Mouse (Mus musculus) kidney, postnatal 36 days (tissue): ENCODE data around the gene Slc6a9.

Experiments
- DNase-seq, 2 experiments: peaks; one replicate each; pipeline ENCODE4 v3.0.0; 2021 to 2022; ENCODE audit warnings: mixed read lengths in 2 of 2

The Slc6a9 gene

DNA sequence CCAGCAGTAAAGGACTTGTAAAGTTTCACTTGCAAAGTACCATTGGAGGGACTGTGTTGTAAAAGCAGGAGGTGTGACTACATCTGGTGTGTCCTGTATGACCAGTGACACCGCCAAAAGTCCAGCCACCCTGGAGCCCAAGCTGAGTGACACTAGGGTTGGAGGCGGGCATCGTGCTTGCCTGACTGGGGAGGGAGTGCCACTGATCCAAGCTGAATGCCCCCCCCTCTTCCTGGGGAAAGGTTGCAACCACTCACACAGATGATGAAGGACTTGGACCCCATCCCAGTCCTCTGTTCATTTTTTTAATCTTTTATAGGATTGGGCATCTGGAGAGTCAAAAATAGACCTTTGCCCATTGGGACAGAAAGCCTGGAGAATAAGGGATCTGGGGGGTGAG, 7.3 kb downstream of the Slc6a9 start:
- DNase-seq = peak; percentile 39 to 68

- no peak for DNase-seq
Measured at GRCm38 (mm10) chr4:117843101-117843500, 8.8 kb downstream of the Slc6a9 start.

DNA sequence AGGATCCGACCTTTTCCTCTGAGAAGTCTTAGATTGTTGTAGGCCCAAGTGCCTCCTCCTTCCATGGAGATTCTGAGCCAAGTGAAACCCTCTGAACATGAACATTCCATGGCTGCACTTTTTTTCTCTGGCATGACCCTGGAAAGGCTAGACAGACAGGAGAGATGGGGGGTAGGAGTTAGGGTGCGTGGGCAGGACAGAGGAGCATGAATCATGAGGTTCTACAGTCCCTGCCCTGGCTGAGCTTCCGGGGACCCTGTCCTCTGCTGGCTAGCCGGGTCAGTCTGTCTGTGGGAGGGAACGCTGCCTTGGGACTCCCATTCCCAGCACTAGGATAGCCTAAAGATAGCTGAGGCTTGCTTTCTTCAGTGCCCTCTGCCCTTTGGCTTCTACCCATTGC, 10.2 kb downstream of the Slc6a9 start:
- DNase-seq = no peak

GRCm38 (mm10) chr4:117845316-117845715, 11.0 kb downstream of the Slc6a9 start:
- peak in 1 of 2 experiments; percentile 41 for DNase-seq

- DNase-seq = no peak
Measured at GRCm38 (mm10) chr4:117846261-117846660, 12.0 kb downstream of the Slc6a9 start.

DNA sequence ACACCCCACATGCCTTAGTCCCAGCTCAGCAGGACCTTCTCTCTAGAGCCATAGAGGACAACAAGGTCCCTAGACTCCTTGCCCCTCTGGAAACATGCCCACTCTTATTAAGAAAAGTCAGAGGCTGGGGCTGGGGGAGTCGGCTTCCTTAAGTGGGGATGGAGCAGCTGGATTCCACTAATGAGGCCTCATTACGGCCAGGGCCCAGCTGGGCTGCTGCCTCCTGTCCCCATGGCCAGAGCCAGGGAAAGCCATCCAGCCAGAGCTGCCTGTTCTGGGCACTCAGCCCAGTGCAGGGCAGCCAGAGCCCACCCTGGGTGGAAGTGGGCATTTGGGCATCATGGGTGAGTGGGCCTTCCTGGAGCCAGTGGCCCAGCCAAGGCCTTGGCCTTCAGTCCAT, 12.7 kb downstream of the Slc6a9 start:
- no peak for DNase-seq

- no peak for DNase-seq
Measured at GRCm38 (mm10) chr4:117849063-117849462, 14.8 kb downstream of the Slc6a9 start.

GRCm38 (mm10) chr4:117849506-117849905, 15.2 kb downstream of the Slc6a9 start:
- DNase-seq = no peak

- no peak for DNase-seq
Measured at GRCm38 (mm10) chr4:117850176-117850575, 15.9 kb downstream of the Slc6a9 start.

DNA sequence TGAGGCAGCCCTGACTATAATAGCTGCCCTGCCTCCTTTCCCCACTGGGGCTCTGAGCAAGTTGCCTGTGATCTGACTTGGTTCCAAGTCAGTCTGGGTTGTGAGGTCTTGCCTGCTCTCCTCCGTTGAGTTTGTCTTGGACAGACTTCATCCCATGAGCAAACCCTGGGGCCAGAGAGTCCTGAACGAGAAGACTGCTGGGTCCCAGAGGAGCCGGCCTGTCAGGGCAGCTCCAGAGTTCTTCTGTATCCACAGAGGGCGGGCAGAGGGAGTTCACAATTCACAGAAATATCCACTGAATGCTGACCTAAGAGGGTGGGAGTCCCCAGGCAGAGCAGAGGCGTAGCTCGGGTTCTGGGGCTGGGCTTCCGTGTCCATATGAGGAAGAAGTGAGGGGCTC, 16.6 kb downstream of the Slc6a9 start:
- DNase-seq = peak in 1 of 2 experiments; percentile 24

GRCm38 (mm10) chr4:117852152-117852868, 18.0 kb downstream of the Slc6a9 start:
- peak in 1 of 2 experiments; percentile 44 for DNase-seq

DNA sequence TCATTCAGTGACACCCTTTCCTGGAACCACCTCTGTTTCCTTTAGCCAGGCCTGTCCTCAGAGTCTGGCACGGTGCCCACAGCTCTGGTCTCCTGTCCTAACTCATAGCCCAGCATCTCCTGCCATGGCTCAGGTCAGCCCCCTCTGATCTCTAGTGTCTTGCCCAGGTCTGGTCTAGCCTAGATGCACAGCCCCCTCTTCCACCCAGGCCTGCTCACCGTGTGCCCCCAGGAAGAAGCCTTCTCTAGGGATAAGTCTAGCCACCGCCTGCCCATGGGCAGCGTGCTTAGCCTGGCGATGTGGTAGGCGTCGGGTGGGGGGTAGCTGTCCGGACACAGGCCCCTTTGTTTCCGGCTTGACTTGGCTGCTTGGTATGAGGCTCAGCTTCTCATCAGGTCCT, 20.8 kb downstream of the Slc6a9 start:
- DNase-seq = peak in 1 of 2 experiments; percentile 44

- DNase-seq = peak; percentile 69 to 91
Measured at GRCm38 (mm10) chr4:117858794-117859193, 24.5 kb downstream of the Slc6a9 start.

- DNase-seq = no peak
Measured at GRCm38 (mm10) chr4:117860570-117860969, 26.3 kb downstream of the Slc6a9 start.

DNA sequence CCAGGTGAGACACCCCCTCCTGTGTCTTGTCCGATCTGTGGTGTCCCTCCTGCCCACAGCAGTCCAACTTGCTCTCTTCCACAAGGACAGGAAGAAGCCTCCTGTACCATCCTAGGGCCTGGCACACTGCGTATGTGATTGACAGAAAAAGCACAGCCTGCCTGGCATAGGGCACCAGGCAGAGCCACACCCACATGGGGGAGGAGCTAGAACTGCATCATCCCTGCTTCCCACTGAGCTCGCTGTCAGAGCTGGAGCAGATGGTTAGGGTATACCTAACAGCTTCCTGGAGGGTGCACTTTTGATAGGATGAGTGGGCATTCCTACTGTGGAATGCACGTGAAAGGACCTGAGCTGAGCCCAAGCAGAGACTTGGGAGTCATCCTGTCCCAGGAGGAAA, 28.5 kb downstream of the Slc6a9 start:
- DNase-seq = peak in 1 of 2 experiments; percentile 69

DNA sequence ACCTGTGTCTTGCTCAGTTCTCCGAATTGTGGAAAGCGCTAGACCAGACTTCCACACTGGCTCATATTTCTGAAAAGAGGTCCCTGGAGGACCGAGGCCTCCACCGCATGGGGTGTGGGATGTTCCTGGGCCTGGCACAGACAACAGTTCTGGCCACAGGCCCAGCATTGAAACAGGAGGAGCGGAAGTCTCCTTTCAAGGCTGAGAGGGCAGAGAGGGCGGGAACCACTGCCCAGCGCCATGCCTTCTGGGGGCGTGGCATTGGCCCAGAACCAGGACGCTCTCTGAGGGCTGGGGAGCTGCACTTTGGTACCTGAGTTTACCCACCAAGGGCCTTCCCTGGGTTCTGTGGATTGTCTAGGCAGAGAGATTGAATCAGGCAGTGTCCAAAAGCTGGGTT, 31.8 kb downstream of the Slc6a9 start:
- DNase-seq = peak; percentile 92 to 95

DNA sequence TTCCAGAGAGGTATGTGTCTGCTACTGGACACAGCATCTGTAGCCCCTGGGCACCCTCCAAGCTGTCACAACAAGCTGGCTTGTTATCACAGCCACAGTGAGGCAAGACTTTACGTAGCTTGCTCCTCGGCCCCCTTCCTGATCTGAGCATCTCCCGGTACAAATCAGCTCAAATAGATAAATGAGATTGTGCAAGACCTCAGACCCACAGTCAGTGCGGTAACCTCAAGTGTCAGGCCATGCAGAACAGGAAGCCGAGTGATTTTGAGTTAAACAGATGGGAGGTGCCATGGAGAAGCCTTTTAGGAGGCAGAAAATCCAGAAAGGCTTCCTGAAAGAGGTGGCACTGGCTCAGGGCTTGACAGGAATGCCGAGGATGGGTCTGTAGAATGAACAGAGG, 32.7 kb downstream of the Slc6a9 start:
- DNase-seq = no peak

DNA sequence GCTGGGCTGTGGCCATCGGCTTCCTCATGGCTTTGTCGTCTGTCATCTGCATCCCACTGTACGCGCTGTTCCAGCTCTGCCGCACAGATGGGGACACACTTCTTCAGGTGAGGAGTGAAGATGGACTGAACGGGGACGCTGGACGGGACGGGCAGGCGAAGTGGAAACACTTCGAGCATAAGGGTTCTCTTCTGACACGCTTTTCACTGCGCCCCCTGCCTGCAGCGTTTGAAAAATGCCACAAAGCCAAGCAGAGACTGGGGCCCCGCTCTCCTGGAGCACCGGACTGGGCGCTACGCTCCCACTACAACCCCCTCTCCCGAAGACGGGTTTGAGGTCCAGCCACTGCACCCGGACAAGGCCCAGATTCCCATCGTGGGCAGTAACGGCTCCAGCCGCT, 33.5 kb downstream of the Slc6a9 start:
- peak; percentile 47 to 82 for DNase-seq

DNA sequence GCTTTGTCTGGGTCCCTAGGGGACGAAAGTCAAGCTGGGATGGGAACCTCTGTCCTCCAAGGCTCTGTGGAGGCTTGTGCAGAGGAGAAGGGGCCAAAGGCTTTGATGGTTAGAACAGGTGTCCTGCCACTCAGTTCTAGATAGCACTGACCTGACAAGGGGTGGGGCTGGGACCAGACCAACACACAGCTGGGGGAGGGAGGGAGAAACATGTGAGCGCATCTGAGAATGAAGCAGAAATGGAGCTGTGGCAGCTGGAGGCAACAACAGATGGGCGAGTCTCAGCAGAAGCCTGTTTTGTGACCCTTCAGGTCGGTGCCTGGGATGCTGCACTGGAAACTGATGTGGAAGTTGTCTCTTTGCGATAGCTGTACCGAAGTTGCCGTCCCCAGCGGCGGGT, 35.0 kb downstream of the Slc6a9 start:
- no peak for DNase-seq

GRCm38 (mm10) chr4:117870437-117870836, 36.1 kb downstream of the Slc6a9 start:
- no peak for DNase-seq

DNA sequence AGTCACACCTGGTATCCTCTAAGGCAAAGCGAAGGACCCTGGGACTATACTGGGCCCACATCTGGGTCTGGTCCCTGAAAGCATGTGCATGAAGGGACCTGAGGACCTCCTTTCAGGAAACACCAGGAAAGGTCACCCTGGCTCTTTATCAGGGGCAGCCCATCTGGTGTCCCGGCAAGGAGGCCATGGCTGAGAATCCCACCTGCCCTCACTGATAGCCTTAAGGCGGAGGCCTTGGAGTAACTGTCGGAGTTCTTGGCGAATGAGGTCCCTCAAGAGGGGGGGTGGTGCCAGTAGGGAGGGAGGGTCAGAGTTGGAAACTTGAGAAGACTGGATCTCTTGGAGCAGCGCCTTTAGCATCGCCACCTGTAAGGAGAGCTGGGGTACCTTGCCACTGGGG, 37.5 kb downstream of the Slc6a9 start:
- DNase-seq = no peak

GRCm38 (mm10) chr4:117872471-117872886, 38.2 kb downstream of the Slc6a9 start, which contains the start of gene Ccdc24:
Gene Ccdc24, minus strand, starts transcription at chr4:117872557.
- peak; percentile 40 to 69 for DNase-seq

- DNase-seq = no peak
Measured at GRCm38 (mm10) chr4:117873615-117874014, 39.3 kb downstream of the Slc6a9 start.

DNA sequence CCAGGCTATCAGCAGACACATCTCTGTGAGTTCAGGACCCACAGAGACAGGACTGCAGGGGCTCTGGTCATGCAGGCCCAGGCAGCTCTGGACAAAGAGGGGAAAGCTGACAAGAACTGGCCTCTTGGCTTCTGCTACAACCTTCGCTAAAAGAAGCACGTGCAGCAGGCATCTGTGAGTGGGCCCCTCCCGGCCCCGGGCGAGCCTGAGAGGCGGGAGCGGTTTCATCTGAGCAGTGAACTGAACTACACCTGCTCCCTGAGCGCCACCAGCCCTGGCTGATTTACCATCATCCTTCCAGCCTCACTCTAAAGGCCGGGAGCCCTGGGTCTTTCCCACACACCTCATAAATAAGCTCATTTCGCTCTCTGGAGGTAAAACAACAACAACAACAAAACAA, 44.0 kb downstream of the Slc6a9 start:
- no peak for DNase-seq

GRCm38 (mm10) chr4:117878703-117879102, 44.4 kb downstream of the Slc6a9 start:
- no peak for DNase-seq
